Mouse (Mus musculus): ENCODE results near the gene Dner. TPM values are rescaled to one million over a fixed set of nuclear protein-coding genes. Genes with fewer than 3 reads are reported as not detected.
A peak's percentile ranks its signal among the peaks of the same experiment; 100 is the strongest.

The Dner gene
- total RNA-seq, 2 experiments from 2014 or later, result 0.13 TPM; not detected in 1

GRCm38 (mm10) chr1:84552005-84552404 is 144.0 kb downstream of the Dner start:
- no peak for DNase-seq (ENCODE audit: low spot score)
- intact Hi-C loops (cut with DNase I), result no loop called here

GRCm38 (mm10) chr1:84550065-84550368 is 146.0 kb downstream of the Dner start:
- DNase-seq (ENCODE audit: low spot score), result no peak
- intact Hi-C loops (cut with DNase I), result no loop called here

GRCm38 (mm10) chr1:84549367-84550064 is 146.5 kb downstream of the Dner start:
- DNase-seq (ENCODE audit: low spot score), result no peak
- intact Hi-C loops (cut with DNase I), result no loop called here

DNA sequence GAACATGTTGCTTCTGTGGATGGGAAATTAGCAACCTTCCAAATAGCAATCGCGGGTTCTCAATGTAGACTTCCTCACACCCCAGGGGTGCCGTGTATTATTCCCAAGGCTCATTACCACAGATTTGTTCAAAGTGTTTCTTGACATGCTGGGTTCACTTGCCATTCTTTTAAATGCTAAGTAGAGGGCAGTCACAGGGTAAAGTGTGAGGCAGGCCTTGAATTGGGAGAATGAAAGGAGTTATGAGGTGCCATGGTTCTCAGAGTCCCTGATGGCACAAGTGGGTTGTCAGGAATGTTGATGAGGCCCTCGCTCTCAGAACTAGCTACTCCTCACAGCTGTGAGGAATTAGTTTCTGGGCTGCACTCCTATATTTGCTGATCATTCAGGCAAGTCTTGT is 160.0 kb downstream of the Dner start:
- DNase-seq (ENCODE audit: low spot score), result no peak
- intact Hi-C loops (cut with DNase I), result no loop called here

GRCm38 (mm10) chr1:84525514-84525913 is 170.5 kb downstream of the Dner start:
- no peak for DNase-seq (ENCODE audit: low spot score)
- intact Hi-C loops (cut with DNase I), result no loop called here

- intact Hi-C loops (cut with DNase I), result no loop called here
- DNase-seq (ENCODE audit: low spot score), result no peak
Measured at GRCm38 (mm10) chr1:84524413-84524812, 171.6 kb downstream of the Dner start.

DNA sequence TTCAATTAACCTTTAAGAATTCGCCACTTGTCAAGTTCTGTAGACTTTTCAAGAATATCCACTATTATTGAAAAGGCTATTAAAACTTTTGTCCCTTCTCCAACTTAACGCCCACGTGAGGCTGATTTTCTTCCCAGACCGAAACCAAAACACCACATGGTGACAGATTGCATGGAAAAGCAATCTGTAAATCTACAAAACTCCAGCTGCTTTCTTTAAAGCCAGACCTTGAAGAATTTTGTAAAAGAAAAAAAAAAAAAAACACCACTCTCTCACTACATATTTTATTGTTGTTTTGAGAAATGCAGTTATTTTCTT is 173.1 kb downstream of the Dner start:
- DNase-seq (ENCODE audit: low spot score), result no peak
- intact Hi-C loops (cut with DNase I), result no loop called here

DNA sequence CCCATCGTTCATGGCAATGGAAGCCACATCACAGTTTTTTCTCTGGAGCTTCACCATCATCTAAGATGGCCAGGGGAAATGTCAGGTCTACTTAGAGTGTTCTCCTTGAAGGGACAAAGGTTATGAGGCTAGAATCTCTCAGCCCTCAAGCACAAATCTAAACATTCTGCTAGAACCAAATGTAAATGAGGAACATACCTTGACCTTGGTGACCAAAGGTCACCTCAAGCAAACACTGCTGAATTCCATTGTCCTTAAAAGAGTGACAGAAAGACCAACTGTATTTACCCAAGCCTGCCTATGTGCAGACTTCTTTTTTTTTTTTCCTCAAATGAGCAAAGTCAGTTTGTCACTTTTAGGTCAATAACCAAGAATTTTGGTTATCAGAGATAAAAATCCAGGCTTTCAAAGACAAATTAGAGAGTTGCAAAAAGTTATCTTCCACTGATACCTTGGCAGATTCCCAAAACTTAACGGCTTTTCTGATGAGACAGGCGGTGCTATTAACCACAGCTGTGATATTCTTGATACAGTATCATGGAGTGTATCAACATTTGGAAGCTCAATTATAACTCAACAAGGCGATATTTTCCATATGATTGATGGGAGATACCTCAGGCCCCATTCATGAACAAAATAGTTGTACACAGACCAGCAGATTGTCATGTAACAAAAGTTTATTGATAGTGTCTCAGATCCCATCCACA is 173.6 kb downstream of the Dner start:
- no peak for DNase-seq (ENCODE audit: low spot score)
- intact Hi-C loops (cut with DNase I), result no loop called here

DNA sequence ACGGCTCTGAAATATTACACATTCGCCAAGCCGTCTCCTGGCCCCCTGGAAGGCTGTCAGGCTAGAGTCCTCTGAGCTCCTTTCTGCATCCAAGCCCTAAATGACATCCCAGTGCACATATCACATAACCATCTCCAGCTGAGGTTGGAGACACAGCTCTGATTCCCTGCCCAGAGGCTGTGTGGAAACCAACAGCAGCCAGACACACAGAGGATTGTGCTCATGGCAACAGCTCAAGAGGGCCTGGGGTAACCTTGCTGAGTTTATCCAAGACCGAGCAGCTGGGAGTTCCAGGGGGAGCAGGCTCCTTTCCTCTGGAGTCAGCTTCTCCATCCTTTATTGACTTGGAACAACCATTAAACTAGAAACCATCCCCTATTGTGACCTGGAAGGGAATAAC is 177.7 kb downstream of the Dner start:
- peak; percentile 33 for DNase-seq (ENCODE audit: low spot score)
- intact Hi-C loops (cut with DNase I), result no loop called here

DNA sequence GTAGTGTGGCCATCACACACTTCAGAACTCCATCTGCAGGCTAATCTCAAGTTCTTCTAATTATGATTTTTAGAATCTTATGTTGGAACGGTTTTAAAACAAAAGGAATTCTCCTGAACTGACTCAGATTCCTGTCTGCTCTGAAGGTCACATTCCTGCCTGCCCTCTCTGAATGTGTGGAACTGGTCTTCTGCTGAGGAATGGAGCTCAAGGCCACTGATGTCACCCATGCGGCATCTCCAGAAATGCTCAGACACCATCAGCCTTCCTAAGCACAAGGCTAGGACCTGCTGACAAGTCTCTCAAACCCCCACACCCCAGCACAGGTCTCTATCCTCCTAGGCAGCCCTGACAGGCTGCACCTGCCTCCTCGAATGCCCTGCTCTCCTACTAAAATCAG is 182.8 kb downstream of the Dner start:
- intact Hi-C loops (cut with DNase I), result no loop called here
- no peak for DNase-seq (ENCODE audit: low spot score)

DNA sequence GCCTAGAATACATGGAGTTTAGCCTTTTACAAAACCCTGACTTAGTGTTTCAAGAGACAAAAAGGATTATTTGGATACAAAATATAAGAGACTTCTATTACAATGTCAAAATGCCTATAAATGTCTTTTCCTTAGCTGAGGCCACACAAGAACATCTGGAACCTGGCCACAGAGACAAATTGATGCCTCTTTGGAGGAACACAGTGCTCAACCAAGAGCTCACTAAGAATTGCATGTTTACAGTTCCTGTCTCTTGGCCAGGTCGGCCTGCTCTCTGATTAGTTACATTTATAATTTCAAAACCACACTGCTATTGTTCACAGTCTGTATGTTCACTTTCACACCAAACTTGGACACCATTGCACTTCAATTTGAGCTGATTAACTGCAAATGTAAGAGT is 187.5 kb downstream of the Dner start:
- intact Hi-C loops (cut with DNase I), result no loop called here
- no peak for DNase-seq (ENCODE audit: low spot score)

DNA sequence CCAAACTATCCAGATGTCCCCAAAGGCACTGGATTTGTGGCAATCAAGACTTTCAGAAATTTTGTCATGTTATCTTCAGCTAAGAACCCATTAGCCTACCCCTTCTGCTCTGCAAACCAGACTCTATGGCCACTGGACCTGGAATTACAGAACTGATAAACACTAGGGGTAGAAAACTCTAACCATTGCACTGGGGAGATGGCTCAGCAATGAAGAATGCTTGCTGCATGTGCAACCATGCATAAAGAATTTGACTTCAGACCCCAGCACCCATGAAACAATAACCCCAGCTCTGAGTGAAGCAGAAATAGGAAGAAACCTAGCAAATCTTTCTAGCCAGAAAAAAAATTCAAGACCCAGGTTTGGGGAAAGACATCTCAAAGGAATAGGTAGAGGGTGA is 188.5 kb downstream of the Dner start:
- intact Hi-C loops (cut with DNase I), result no loop called here
- DNase-seq (ENCODE audit: low spot score), result no peak

DNA sequence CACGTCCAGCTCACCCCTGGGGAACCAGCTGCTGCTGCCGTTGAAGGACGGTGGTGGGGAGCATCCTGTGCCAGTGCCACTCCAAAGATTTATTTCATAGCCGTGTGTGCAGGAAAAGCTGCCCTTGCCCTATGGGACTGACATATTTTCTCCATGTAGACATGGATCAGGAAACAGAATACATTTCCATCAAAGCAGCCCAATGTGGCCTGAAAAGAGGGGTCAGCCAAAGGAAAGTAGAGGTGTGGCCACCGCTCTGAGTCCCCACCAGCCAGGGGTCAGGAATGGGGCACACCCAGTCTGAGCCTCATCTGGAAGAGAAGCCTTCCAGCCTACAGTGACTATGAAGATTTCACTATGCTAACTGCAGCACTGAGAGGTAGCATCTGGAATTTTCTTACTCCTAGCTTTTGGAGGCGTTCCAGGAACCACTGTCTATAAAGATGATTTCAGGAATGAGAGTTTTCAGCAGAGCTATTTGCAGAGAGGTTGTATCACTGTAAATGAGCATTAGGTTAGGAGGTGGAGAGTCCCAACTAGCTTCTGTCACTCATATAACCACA is 189.0 kb downstream of the Dner start:
- peak; percentile 3 for DNase-seq (ENCODE audit: low spot score)
- intact Hi-C loops (cut with DNase I), result no loop called here

DNA sequence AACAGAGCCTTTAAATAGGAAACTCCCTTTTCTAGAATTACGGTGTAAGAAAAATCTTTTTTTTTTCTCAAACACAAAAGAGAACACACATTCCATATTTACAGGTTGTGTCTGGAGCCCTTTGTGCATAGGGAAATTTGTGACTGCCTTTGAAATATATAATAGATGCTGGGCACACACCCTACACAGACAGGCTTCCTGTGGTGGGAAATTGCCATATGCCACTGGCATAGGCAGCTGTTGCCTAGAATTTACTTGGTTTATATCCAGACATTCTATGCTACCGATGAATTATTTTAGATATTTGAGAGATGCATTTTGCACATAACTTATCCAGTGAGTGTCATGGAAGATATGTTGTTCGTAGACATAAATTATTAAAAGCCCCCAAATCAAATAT is 195.3 kb downstream of the Dner start:
- no peak for DNase-seq (ENCODE audit: low spot score)

GRCm38 (mm10) chr1:84491732-84492131 is 204.3 kb downstream of the Dner start:
- intact Hi-C loops (cut with DNase I), result no loop called here
- no peak for DNase-seq (ENCODE audit: low spot score)

More for the DNA sequence above, 195.3 kb downstream of the Dner start:
- intact Hi-C loops (cut with DNase I), result no loop called here

DNA sequence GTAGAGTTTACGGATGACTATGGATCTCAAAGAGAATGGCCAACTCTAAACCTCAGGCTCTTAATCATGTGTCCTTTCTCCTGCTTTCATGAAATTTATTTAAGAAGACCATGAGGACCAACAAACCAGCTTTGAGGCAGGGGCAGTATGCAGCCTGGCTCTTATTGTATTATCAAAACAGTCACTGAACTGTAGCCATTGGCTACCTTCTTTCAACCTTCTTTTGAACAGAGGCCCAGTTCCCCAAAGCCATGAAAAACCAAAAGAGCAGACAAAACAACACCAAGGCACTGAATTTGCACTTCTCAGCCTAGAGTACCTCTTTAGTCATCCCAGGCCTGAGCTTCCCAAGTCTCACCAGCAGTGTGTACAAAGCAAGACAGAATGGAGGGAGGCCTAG is 207.5 kb downstream of the Dner start:
- no peak for DNase-seq (ENCODE audit: low spot score)
- intact Hi-C loops (cut with DNase I), result no loop called here

GRCm38 (mm10) chr1:84485066-84485465 is 211.0 kb downstream of the Dner start:
- DNase-seq (ENCODE audit: low spot score), result no peak
- intact Hi-C loops (cut with DNase I), result no loop called here

DNA sequence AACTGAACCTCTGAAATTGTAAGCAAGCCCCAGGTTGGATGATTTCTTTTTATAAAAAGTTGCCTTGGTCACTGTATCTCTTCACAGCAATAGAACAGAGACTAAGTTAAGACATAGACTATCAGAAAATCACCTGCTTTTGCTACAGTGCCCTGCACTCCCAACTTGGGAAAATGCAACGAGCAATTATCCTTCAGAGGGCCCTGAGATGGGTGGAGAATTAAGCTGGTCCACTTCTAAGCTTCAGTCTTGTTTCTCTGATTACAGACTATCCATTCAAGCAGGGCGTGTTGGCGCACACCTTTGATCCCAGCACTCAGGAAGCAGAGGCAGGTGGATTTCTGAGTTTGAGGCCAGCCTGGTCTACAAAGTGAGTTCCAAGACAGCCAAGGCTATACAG is 211.4 kb downstream of the Dner start:
- DNase-seq (ENCODE audit: low spot score), result no peak
- intact Hi-C loops (cut with DNase I), result no loop called here

DNA sequence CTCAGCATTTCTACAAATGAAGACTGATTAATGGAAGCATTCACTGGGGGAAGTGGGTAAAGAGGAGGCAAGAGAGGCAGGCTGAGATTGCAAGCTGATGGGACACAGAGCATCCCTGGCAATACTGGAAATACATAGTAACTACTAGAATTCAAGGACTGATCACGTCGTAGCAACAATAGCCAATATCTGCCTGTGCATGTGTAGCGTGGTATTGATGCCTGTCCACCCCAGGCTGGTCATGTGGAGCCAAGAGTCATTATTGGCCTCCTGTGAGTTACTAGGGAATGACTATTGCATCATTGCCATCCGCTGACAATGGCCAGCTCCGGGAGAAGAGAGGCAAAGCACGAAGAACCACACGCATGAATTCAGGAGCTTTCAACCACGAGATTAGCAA is 216.0 kb downstream of the Dner start:
- intact Hi-C loops (cut with DNase I), result no loop called here
- DNase-seq (ENCODE audit: low spot score), result no peak

- no peak for DNase-seq (ENCODE audit: low spot score)
- intact Hi-C loops (cut with DNase I), result no loop called here
Measured at GRCm38 (mm10) chr1:84474274-84474673, 221.7 kb downstream of the Dner start.

DNA sequence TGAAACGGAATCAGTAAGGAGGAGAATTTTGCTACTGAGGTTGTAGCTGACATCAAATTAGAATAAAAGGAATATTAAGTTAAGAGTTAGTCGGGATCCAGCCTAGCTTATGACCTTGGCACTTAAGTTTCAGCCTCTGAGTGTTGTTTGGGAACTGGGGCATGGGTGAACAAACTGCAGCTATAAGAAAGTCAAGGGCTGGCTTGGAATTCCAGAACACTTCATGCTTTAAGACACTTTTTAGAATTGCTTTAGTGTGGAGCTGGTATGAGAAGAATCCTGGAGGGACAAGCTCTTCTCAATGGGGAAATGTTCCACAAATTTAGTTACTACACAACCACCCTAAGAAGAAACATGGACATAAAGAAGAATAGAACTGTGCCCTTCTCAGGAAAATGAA is 223.8 kb downstream of the Dner start:
- no peak for DNase-seq (ENCODE audit: low spot score)
- intact Hi-C loops (cut with DNase I), result no loop called here

DNA sequence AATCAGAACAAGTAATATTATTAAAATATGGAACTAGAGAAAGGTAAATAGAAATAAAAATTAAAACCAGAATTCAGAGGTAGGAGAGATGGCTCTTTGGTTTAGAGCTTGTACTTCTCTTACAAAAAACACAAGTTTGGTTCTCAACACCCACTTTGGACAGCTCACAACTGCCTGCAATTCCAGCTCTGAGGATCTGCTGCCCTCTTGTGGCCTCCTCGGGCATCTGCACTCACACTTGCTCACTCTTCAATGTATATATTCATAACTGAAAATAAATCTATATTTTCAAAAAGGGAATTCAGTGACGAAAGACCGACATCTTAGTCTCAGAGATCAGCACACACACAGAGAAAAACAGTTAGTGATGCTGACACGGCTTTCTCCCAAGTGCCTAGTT is 225.7 kb downstream of the Dner start:
- no peak for DNase-seq (ENCODE audit: low spot score)
- intact Hi-C loops (cut with DNase I), result no loop called here

All from heart, postnatal 25 days (tissue).